Mouse (Mus musculus) limb, embryonic 11.5 days (tissue): Measurements from ENCODE around the gene Syvn1. TPM values are rescaled to one million over a fixed set of nuclear protein-coding genes. Genes with fewer than 3 reads are reported as not detected.

Source experiments
- ATAC-seq: fragments of 200-750 bp; cut with Nextera tagmentation; 2 replicates; pipeline ENCODE4 v1.8.0; 2017; ENCODE audit warnings: low read depth; ENCODE audit not compliant: insufficient number of reproducible peaks, low FRiP score, low TSS enrichment
- DNase-seq: peaks from one replicate; pipeline ENCODE4 v3.0.0-alpha.2; 2015; ENCODE audit warnings: low spot score
- H3K27ac ChIP-seq: fragments of 300-500 bp; sonication (generic); replicated peaks from 2 replicates; pipeline ENCODE4 v1.5.1; 2014; ENCODE audit warnings: low read depth, mild to moderate bottlenecking, low read length
- H3K27me3 ChIP-seq: fragments of 300-500 bp; sonication (generic); 2 replicates; pipeline ENCODE4 v1.6.1; 2014; ENCODE audit warnings: mild to moderate bottlenecking, low read length, mixed read lengths; ENCODE audit not compliant: control insufficient read depth, insufficient read depth
- H3K36me3 ChIP-seq: fragments of 300-500 bp; sonication (generic); 2 replicates; pipeline ENCODE4 v1.6.1; 2014; ENCODE audit warnings: mild to moderate bottlenecking, low read length, moderate library complexity, mixed read lengths; ENCODE audit not compliant: control insufficient read depth, insufficient read depth
- H3K4me1 ChIP-seq: fragments of 300-500 bp; sonication (generic); 2 replicates; pipeline ENCODE4 v1.6.1; 2014; ENCODE audit warnings: low read length, mixed read lengths; ENCODE audit not compliant: control insufficient read depth, insufficient read depth
- H3K4me2 ChIP-seq: fragments of 300-500 bp; sonication (generic); 2 replicates; pipeline ENCODE4 v1.6.1; 2014; ENCODE audit warnings: low read depth, mild to moderate bottlenecking, moderate library complexity; ENCODE audit not compliant: severe bottlenecking
- H3K4me3 ChIP-seq: fragments of 300-500 bp; sonication (generic); 2 replicates; pipeline ENCODE4 v1.5.1; 2014; ENCODE audit warnings: low read depth, low read length
- H3K9ac ChIP-seq: fragments of 300-500 bp; sonication (generic); 2 replicates; pipeline ENCODE4 v1.6.1; 2014; ENCODE audit warnings: mild to moderate bottlenecking, low read length
- H3K9me3 ChIP-seq: fragments of 300-500 bp; sonication (generic); 2 replicates; pipeline ENCODE4 v1.6.1; 2016; ENCODE audit warnings: low read length; ENCODE audit not compliant: control insufficient read depth
- WGBS: fragments of 180-500 bp; shearing (Covaris S2); extraction: QIAGEN DNeasy Blood & Tissue Kit; methylation state at CpG from one replicate; pipeline ENCODE4 v1.1.7; 2014; 5-methylcytosine and 5-hydroxymethylcytosine counted together
- polyA plus RNA-seq: library from polyadenylated mRNA; unstranded; fragments of >200 nt; fragmentation: Nextera tagmentation; extraction: Ambion mirVana; gene quantifications from 2 replicates; pipeline ENCODE4 v1.2.1, GENCODE M21; 2014

Syvn1 gene
- polyA plus RNA-seq, 1 experiment from 2014 or later, result 30.3 TPM

DNA sequence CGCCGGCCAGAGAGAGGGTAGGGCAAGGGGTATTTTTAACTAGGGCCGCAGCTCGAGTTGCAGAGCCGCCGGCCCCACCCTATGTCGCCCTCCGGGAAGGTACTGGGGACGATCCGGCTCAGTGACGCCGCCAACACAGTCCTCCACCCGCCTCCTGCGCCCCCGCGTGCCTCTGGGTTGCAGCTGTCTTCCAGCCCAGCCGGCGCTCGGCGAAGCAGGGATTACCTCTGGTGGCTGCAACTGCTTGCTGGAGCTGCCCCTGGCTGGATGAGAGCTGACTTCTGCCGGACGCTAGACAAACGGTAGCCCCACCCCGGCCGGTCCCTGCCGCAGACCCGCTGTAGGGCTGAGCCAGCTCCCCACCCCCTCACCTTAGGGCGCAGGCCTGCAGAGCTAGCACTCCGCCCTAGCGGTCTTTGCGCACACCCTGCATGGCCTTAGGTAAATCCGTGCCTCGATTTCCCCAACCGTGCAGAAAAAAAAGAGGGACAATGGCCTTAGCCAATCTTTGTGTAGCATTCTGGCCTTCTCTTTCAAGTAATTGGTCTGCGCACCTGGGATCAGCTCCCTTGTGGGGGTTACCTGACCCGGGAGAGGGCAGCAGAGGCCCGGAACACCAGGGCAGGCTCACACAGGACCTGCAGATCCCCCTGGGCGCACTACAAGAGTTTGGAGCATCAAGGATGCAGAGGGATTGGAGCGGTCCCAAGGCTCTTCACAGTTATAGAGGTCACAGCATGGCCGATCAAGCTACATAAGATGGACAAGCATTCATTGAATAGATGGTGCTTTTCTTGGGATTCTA lies 30.7 kb upstream of the Syvn1 start, which contains the start of gene Capn1:
Gene Capn1, minus strand, starts transcription at position 387 of the 805 bp plus-strand sequence.
- peaks cover 8% of the 10 kb centered on the region; the same call in 1 of the 2 replicates for H3K27me3 ChIP-seq
- WGBS, result 2% methylated on average over 40 of the region's 40 CpGs

GRCm38 (mm10) chr19:6016532-6016931 lies 29.8 kb upstream of the Syvn1 start:
- H3K9ac ChIP-seq, result no peak overlapping the region; the same call in 1 of the 2 replicates
- no peak overlapping the region for H3K27ac ChIP-seq
- peak; percentile 32 for DNase-seq
- H3K4me1 ChIP-seq, result peaks cover 4% of the 10 kb centered on the region; the same call in 1 of the 2 replicates
- no peak for ATAC-seq
- peaks cover 8% of the 10 kb centered on the region; the same call in 1 of the 2 replicates for H3K27me3 ChIP-seq
- H3K9me3 ChIP-seq, result no peaks in the 10 kb centered on the region
- H3K4me2 ChIP-seq, result no peak overlapping the region
- no peaks in the 10 kb centered on the region for H3K36me3 ChIP-seq
- H3K4me3 ChIP-seq, result no peak overlapping the region
- WGBS, result 34% methylated on average over 7 of the region's 7 CpGs

More for the DNA sequence above, 30.7 kb upstream of the Syvn1 start, which contains the start of gene Capn1:
- Histone ChIP-seq H3K27ac (no peak within 1 kb of the TSS), H3K36me3 (no peaks in the 10 kb centered on the region), H3K4me2 (peak within 1 kb of the TSS; percentile 85), H3K4me3 (peak within 1 kb of the TSS; percentile 42), H3K9me3 (no peaks in the 10 kb centered on the region), H3K4me1 (peaks cover 4% of the 10 kb centered on the region; the same call in 1 of the 2 replicates), H3K9ac (peak within 1 kb of the TSS; percentile 63)
- ATAC-seq (peak; percentile 76), DNase-seq (peak; percentile 82)

DNA sequence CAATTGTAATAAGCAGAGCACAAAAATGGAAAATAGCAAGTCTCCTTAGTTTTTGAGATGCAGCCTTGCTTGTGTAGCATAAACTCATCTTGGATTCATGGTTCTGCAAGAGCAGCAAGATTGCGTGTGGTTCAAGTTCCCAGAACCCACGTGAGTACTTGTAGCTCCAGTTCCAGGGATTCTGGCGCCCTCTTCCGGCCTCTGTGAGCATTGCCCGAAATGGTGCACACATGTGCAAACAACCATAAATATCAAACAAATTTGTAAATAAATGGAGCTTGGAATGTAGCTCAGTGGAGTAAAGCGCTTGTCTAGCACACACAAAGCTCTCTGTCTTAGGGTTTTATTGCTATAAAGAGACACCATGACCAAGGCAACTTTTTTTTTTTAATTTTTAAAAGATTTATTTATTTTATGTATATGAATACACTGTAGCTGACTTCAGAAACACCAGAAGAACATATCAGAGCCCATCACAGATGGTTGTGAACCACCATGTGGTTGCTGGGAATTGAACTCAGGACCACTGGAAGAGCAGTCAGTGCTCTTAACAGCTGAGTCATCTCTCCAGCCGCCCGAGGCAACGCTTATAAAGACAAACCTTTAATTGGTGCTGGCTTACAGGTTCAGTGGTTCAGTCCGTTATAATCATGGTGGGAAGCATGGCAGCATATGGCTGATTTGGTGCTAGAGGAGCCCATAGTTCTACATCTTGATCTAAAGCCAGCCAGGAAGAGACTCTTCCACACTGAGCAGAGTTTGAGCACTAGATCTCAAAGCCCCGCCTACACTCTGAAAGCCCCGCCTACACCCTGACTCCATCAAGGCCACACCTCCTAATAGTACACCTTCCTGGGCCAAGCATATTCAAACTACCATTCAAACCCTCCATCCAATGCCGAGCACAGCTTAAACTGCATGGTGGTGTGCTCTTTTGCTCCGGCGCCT lies 28.0 kb upstream of the Syvn1 start:
- no peak for ATAC-seq
- 28% methylated on average over 15 of the region's 15 CpGs for WGBS

GRCm38 (mm10) chr19:6020276-6020675 lies 26.1 kb upstream of the Syvn1 start:
- WGBS, result 67% methylated on average over 3 of the region's 3 CpGs
- H3K4me3 ChIP-seq, result no peak overlapping the region

More for the DNA sequence above, 28.0 kb upstream of the Syvn1 start:
- H3K4me1 ChIP-seq, result peaks cover 4% of the 10 kb centered on the region; the same call in 1 of the 2 replicates
- peaks cover 8% of the 10 kb centered on the region; the same call in 1 of the 2 replicates for H3K27me3 ChIP-seq
- H3K9me3 ChIP-seq, result no peaks in the 10 kb centered on the region
- H3K4me2 ChIP-seq, result no peak overlapping the region
- no peaks in the 10 kb centered on the region for H3K36me3 ChIP-seq
- no peak overlapping the region for H3K9ac ChIP-seq
- peak; percentile 92 for DNase-seq
- no peak overlapping the region for H3K4me3 ChIP-seq
- H3K27ac ChIP-seq, result no peak overlapping the region

GRCm38 (mm10) chr19:6023059-6023458 lies 23.3 kb upstream of the Syvn1 start:
- no peaks in the 10 kb centered on the region for H3K4me1 ChIP-seq
- no peak overlapping the region for H3K4me2 ChIP-seq
- no peak overlapping the region for H3K4me3 ChIP-seq
- no peaks in the 10 kb centered on the region for H3K9me3 ChIP-seq
- no peak overlapping the region for H3K9ac ChIP-seq
- H3K27me3 ChIP-seq, result no peaks in the 10 kb centered on the region
- ATAC-seq (no peak), DNase-seq (no peak)
- WGBS, result 57% methylated on average over 8 of the region's 8 CpGs
- no peak overlapping the region for H3K27ac ChIP-seq
- H3K36me3 ChIP-seq, result no peaks in the 10 kb centered on the region

More at GRCm38 (mm10) chr19:6020276-6020675, 26.1 kb upstream of the Syvn1 start:
- Histone ChIP-seq H3K27ac (no peak overlapping the region), H3K36me3 (no peaks in the 10 kb centered on the region), H3K9ac (0 out of 2 replicates have a peak overlapping the region, but pooled peaks have one; percentile 22), H3K27me3 (peaks cover 8% of the 10 kb centered on the region; the same call in 1 of the 2 replicates), H3K4me2 (no peak overlapping the region), H3K9me3 (no peaks in the 10 kb centered on the region), H3K4me1 (peaks cover 4% of the 10 kb centered on the region; the same call in 1 of the 2 replicates)
- ATAC-seq (no peak), DNase-seq (no peak)

GRCm38 (mm10) chr19:6023930-6024329 lies 22.4 kb upstream of the Syvn1 start:
- ATAC-seq, result no peak
- Histone ChIP-seq H3K9ac (no peak overlapping the region), H3K4me1 (no peaks in the 10 kb centered on the region), H3K27ac (no peak overlapping the region), H3K4me3 (no peak overlapping the region), H3K27me3 (no peaks in the 10 kb centered on the region), H3K36me3 (no peaks in the 10 kb centered on the region), H3K9me3 (no peaks in the 10 kb centered on the region), H3K4me2 (no peak overlapping the region)
- DNase-seq, result no peak
- 89% methylated on average over 7 of the region's 7 CpGs for WGBS

DNA sequence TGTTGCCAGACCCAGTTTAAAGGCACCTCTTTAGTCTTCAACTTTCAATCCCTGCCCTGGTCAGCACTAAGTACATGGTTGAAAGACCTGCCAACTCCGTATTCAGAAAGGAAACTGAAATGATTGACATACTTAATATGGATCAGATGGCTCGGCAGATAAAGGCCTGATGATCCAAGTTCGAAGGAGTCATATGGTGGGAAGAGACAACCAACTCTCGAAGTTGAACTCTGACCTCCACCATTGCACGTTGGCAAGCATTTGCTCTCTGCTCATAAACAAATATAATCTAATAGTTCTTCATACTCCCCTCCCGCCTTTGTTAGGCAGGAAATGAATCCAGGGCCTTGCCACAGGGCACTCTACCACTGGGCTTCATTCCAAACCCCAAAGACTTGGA lies 17.4 kb upstream of the Syvn1 start:
- H3K27me3 ChIP-seq, result no peaks in the 10 kb centered on the region
- ATAC-seq (no peak), DNase-seq (no peak)
- H3K9me3 ChIP-seq, result no peaks in the 10 kb centered on the region
- H3K9ac ChIP-seq, result no peak overlapping the region
- H3K4me3 ChIP-seq, result no peak overlapping the region
- H3K27ac ChIP-seq, result no peak overlapping the region
- 89% methylated on average over 6 of the region's 6 CpGs for WGBS
- no peaks in the 10 kb centered on the region for H3K4me1 ChIP-seq
- no peak overlapping the region for H3K4me2 ChIP-seq
- no peaks in the 10 kb centered on the region for H3K36me3 ChIP-seq

DNA sequence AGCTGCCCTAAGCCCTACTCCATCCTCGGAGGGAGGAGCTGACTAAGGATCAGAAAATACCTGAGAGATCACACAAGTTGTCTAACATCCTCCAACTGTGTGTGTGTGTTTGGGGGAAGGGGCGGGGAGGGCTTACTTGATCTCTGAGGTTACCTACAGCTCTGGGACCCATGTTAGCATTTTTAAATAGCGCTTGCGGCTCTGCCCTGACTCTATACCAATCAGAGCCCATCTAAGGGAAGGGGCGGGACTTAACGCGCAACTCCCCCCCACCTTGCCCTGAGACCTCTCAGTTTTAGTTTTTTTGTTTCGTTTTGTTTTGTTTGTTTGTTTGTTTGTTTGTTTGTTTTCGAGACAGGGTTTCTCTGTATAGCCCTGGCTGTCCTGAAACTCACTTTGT lies 16.9 kb upstream of the Syvn1 start:
- H3K36me3 ChIP-seq, result no peaks in the 10 kb centered on the region
- WGBS, result 80% methylated on average over 9 of the region's 9 CpGs
- H3K27me3 ChIP-seq, result no peaks in the 10 kb centered on the region
- no peaks in the 10 kb centered on the region for H3K4me1 ChIP-seq
- no peaks in the 10 kb centered on the region for H3K9me3 ChIP-seq
- DNase-seq (no peak), ATAC-seq (no peak)
- no peak overlapping the region for H3K27ac ChIP-seq
- H3K9ac ChIP-seq, result no peak overlapping the region
- no peak overlapping the region for H3K4me3 ChIP-seq
- no peak overlapping the region for H3K4me2 ChIP-seq
